Mouse (Mus musculus): ENCODE data around the gene G6pc3.

Gene G6pc3

GRCm38 (mm10) chr11:102241874-102242273 lies 52.5 kb downstream of the G6pc3 start:
- no peak for DNase-seq (ENCODE audit: low spot score in 2 of 2)

Measured in spleen, postnatal 10 days (tissue).